Mouse (Mus musculus) c-Kit-positive CD71-positive TER-119-positive erythroid progenitor cells, embryonic 14.5 days (primary cell): ENCODE data around the gene Mug2.
"Not testable (repeated sequence)": the region's sequence is repeated elsewhere in the genome, so short reads cannot be mapped to it uniquely, and the experiment has no call there.

Experiments
- DNase-seq: peaks from one replicate; pipeline ENCODE4 v3.0.0-alpha.2; 2013; ENCODE audit warnings: low spot score

The Mug2 gene

DNA sequence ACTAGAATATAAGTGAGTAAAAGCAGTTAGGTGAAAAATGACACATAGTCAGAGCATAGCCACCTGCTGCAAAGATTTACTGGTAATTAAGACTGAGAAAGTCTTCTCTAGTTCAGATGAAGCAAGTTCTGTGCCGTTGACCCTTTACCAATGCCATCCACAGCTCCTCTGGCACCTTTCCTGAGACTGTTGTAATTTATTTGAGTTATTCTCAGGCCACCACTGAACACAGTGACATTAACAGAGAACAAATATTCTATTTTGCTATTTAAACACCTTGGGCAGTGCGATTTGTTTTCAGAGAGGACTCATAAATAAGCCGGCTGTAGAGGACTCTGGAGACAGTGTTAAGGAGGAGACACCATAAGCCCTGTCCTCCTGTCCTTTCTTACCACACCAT is at the start of gene Mug2:
TSS of gene Mug2 (plus strand) at position 301 of the 400 bp plus-strand sequence.
- not testable (repeated sequence) for DNase-seq

DNA sequence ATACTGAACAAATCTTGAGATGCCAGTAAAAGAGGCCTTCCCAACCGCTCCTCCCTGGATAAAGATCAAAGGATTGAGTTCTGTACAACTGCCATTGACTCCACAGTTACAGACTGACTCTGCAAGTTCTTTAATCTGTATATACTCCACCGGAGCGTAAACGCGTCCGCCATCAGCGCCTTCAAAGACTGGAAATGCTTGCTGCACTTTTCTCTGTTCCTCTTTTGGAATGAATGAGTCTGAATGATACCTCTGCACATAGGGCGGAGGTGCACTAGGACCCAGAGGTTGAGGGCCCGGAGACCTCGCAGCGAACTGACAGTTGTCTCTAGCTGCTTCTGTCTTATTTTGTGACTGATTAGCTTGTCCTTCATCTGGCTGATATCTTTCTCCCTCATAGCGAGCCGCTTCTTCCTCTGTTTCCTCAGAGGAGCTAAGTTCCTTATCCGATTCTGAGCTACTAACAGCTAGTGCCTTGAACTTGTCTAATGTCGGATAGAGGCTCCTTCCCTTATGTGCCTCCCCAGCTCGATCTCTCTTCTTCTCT is 48.7 kb upstream of the Mug2 start:
- not testable (repeated sequence) for DNase-seq

DNA sequence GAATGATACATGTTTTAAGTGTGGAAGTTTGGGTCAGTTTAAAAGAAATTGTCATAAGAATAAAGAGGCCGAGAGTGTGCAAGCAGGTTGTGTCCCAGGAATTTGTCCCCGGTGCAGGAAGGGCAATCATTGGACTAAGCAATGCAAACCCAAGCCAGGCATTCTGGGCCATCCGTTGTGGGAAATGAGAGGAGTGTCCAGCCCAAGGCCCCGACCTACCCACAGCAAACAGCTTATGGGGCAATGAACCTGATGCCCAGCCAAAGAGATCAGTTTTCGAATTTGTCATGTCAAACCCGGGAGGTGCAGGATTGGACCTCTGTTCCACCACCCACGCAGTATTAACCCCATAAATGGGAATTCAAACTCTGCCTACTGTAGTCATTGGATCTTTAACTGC is 30.9 kb upstream of the Mug2 start:
- no peak for DNase-seq

DNA sequence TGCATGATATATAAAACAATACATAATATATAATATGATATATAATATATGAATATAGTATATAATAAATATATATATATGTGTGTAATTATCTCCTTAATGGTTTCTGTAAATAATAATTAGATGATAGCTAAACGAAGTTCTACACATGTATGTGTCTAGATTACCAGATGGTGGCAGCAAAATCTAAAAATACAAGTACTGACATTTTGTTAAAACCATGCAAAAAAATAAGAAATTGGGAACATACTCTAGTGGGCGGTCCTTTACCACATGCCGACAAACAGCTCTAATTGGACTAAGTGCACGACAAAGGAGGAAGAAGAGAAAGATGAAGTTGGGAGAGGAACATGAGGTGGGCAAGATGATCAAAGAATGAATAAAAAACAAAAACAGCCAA is 94.3 kb downstream of the Mug2 start:
- DNase-seq, result no peak

DNA sequence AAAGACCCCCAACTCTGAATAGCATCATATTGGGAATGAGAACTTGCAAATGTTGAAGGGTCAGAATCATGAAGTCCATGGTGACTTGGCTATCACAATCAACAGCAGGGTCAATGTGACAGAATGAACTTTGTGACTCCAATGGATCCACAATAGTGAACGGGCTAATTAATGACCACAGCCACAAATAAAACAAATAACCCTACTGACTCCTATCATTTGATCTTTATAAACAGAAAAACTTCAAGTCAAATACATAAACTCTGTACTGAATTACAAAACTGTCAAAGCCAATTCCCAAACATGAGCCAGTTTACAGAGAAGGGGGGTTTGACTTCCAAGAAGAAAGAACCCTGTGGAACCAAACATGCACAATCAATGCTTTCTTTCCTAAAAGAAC is 95.1 kb downstream of the Mug2 start:
- no peak for DNase-seq

DNA sequence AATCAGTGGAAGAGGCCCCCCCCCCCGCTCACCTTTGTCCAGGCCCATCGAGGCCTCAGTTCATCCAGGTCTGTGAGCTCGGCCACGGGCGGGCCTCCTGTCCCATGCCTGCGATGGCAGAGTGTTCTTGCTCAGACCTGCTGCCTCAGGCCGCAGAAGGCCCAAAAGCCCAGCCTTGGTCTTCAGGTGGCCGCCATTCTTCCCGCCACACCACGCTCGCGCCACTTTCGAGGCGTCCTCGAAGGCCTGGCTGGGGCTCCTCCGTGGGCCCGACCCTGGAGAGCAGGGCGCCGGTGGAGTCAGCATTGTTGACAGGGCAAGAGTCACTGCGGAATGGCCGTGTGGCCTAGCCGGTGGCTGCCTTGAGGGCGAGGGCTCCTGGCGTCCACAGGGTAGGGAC is 110.4 kb downstream of the Mug2 start:
- no peak for DNase-seq

DNA sequence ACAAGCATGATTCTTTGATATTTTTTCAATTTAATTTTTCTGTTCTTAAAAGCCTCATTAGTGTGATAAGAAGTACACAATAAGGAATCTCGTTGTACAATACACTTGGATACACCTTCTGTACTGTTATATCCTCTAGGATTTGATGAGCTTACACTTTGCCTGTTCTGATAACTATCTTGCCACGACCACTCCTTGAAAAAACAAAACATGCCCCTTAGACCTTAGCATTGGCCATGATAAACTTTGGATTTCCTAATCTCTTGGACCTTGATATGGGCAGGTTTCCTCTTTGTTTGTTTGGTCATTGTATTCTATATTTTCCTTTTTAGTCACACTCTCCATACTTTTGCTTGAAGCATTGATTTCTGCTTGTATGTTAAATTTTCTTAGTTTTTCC is 123.0 kb downstream of the Mug2 start:
- no peak for DNase-seq
